Mouse (Mus musculus) heart, embryonic 14.5 days (tissue): ENCODE measurements around the gene Ttll5. TPM values are rescaled to one million over a fixed set of nuclear protein-coding genes. Genes with fewer than 3 reads are reported as not detected.

Experiments
- ATAC-seq: fragments of 200-750 bp; cut with Nextera tagmentation; 2 replicates; pipeline ENCODE4 v1.8.0; 2017; ENCODE audit warnings: low read depth, moderate TSS enrichment; ENCODE audit not compliant: insufficient number of reproducible peaks, insufficient read depth, low FRiP score
- H3K27ac ChIP-seq, 2 experiments: fragments of 200-500 bp in 1 of 2; fragments of 300-500 bp in 1 of 2; sonication (generic) in 1 of 2; replicated peaks in 1 of 2; 2 replicates each; pipeline ENCODE4 v1.5.1; 2012 to 2014; ENCODE audit warnings: low read depth in 2 of 2, low read length in 2 of 2, control low read depth in 1 of 2, mild to moderate bottlenecking in 1 of 2, mixed read lengths in 1 of 2; ENCODE audit not compliant: control insufficient read depth in 1 of 2, insufficient read depth in 1 of 2
- H3K27me3 ChIP-seq: fragments of 300-500 bp; sonication (generic); 2 replicates; pipeline ENCODE4 v1.6.1; 2014; ENCODE audit warnings: mild to moderate bottlenecking, low read length, control low read depth; ENCODE audit not compliant: control insufficient read depth, insufficient read depth
- H3K36me3 ChIP-seq: fragments of 300-500 bp; sonication (generic); 2 replicates; pipeline ENCODE4 v1.6.1; 2014; ENCODE audit warnings: mild to moderate bottlenecking, control low read depth, low read length, mixed read lengths; ENCODE audit not compliant: control insufficient read depth, insufficient read depth
- H3K4me1 ChIP-seq, 2 experiments: fragments of 200-500 bp in 1 of 2; fragments of 300-500 bp in 1 of 2; sonication (generic) in 1 of 2; 2 replicates each; pipeline ENCODE4 v1.6.1; 2012 to 2014; ENCODE audit warnings: low read length in 2 of 2, control low read depth in 1 of 2, mixed read lengths in 1 of 2; ENCODE audit not compliant: control insufficient read depth in 2 of 2, insufficient read depth in 2 of 2
- H3K4me2 ChIP-seq: fragments of 300-500 bp; sonication (generic); 2 replicates; pipeline ENCODE4 v1.6.1; 2014; ENCODE audit warnings: mild to moderate bottlenecking, low read length
- H3K4me3 ChIP-seq, 2 experiments: fragments of 200-500 bp in 1 of 2; fragments of 300-500 bp in 1 of 2; sonication (generic) in 1 of 2; 2 replicates each; pipeline ENCODE4 v1.5.1; 2012 to 2014; ENCODE audit warnings: low read length in 2 of 2, mild to moderate bottlenecking in 2 of 2, control low read depth in 1 of 2, low read depth in 1 of 2, moderate library complexity in 1 of 2; ENCODE audit not compliant: control insufficient read depth in 1 of 2, insufficient read depth in 1 of 2
- H3K9ac ChIP-seq: fragments of 300-500 bp; sonication (generic); 2 replicates; pipeline ENCODE4 v1.6.1; 2014; ENCODE audit warnings: mild to moderate bottlenecking, low read length
- H3K9me3 ChIP-seq: fragments of 300-500 bp; sonication (generic); 2 replicates; pipeline ENCODE4 v1.6.1; 2016; ENCODE audit warnings: low read length, control low read depth; ENCODE audit not compliant: control insufficient read depth
- WGBS: fragments of 180-500 bp; shearing (Covaris S2); extraction: QIAGEN DNeasy Blood & Tissue Kit; methylation state at CpG from one replicate; pipeline ENCODE4 v1.1.7; 2014; 5-methylcytosine and 5-hydroxymethylcytosine counted together
- polyA plus RNA-seq: library from polyadenylated mRNA; unstranded; fragments of >200 nt; fragmentation: Nextera tagmentation; extraction: Ambion mirVana; gene quantifications from 2 replicates; pipeline ENCODE4 v1.2.1, GENCODE M21; 2014

The Ttll5 gene
- polyA plus RNA-seq, 1 experiment from 2014 or later, result 17.1 TPM

- peaks cover 6% of the 10 kb centered on the region; the same call in 1 of the 2 replicates for H3K36me3 ChIP-seq
- H3K4me1 ChIP-seq, result peaks cover 12 to 14% of the 10 kb centered on the region in 2 experiments
- H3K9ac ChIP-seq, result no peak overlapping the region
- no peaks in the 10 kb centered on the region for H3K27me3 ChIP-seq
- H3K4me3 ChIP-seq, result no peak overlapping the region
- ATAC-seq, result no peak
- WGBS, result 67% methylated on average over 4 of the region's 4 CpGs
- H3K9me3 ChIP-seq, result no peaks in the 10 kb centered on the region
- H3K4me2 ChIP-seq, result no peak overlapping the region
- H3K27ac ChIP-seq, result no peak overlapping the region
Measured at GRCm38 (mm10) chr12:85968409-85968808, 143.9 kb downstream of the Ttll5 start.

GRCm38 (mm10) chr12:85969571-85969970 is 145.1 kb downstream of the Ttll5 start:
- no peaks in the 10 kb centered on the region for H3K27me3 ChIP-seq
- H3K4me1 ChIP-seq, result peaks cover 11% of the 10 kb centered on the region in 2 experiments; a peak in 2 of 4 replicates
- no peaks in the 10 kb centered on the region for H3K9me3 ChIP-seq
- no peaks in the 10 kb centered on the region for H3K36me3 ChIP-seq
- H3K9ac ChIP-seq, result no peak overlapping the region
- no peak for ATAC-seq
- no peak overlapping the region for H3K27ac ChIP-seq
- H3K4me2 ChIP-seq, result no peak overlapping the region
- WGBS, result 44% methylated on average over 5 of the region's 5 CpGs
- H3K4me3 ChIP-seq, result no peak overlapping the region

GRCm38 (mm10) chr12:85970191-85970590 is 145.7 kb downstream of the Ttll5 start:
- Histone ChIP-seq H3K9me3 (no peaks in the 10 kb centered on the region), H3K27me3 (no peaks in the 10 kb centered on the region), H3K4me2 (no peak overlapping the region), H3K36me3 (no peaks in the 10 kb centered on the region), H3K27ac (no peak overlapping the region), H3K9ac (no peak overlapping the region), H3K4me1 (peaks cover 11% of the 10 kb centered on the region in 2 experiments; a peak in 2 of 4 replicates), H3K4me3 (no peak overlapping the region)
- ATAC-seq, result no peak
- 69% methylated on average over 5 of the region's 5 CpGs for WGBS

GRCm38 (mm10) chr12:85970803-85971202 is 146.3 kb downstream of the Ttll5 start:
- Histone ChIP-seq H3K4me1 (peaks cover 11% of the 10 kb centered on the region in 2 experiments; a peak in 2 of 4 replicates), H3K4me2 (no peak overlapping the region), H3K9me3 (no peaks in the 10 kb centered on the region), H3K36me3 (no peaks in the 10 kb centered on the region), H3K27ac (no peak overlapping the region), H3K4me3 (no peak overlapping the region), H3K9ac (no peak overlapping the region), H3K27me3 (no peaks in the 10 kb centered on the region)
- 74% methylated on average over 2 of the region's 2 CpGs for WGBS
- ATAC-seq, result no peak

- Histone ChIP-seq H3K4me3 (no peak overlapping the region), H3K27ac (no peak overlapping the region), H3K4me2 (no peak overlapping the region), H3K36me3 (no peaks in the 10 kb centered on the region), H3K9me3 (no peaks in the 10 kb centered on the region), H3K9ac (no peak overlapping the region), H3K27me3 (no peaks in the 10 kb centered on the region), H3K4me1 (peaks cover 11% of the 10 kb centered on the region in 2 experiments; a peak in 2 of 4 replicates)
- ATAC-seq, result no peak
- 76% methylated on average over 4 of the region's 4 CpGs for WGBS
Measured at GRCm38 (mm10) chr12:85971655-85972054, 147.2 kb downstream of the Ttll5 start.

- H3K27ac ChIP-seq, result peak overlapping the region in 1 of 2 experiments; percentile 46; a peak in 1 of 4 replicates
- 34% methylated on average over 4 of the region's 4 CpGs for WGBS
- H3K4me1 ChIP-seq, result peaks cover 11% of the 10 kb centered on the region in 2 experiments; a peak in 2 of 4 replicates
- H3K36me3 ChIP-seq, result no peaks in the 10 kb centered on the region
- no peaks in the 10 kb centered on the region for H3K27me3 ChIP-seq
- 0 out of 2 replicates have a peak, but pooled peaks have one; percentile 33 for ATAC-seq
- no peaks in the 10 kb centered on the region for H3K9me3 ChIP-seq
- no peak overlapping the region for H3K4me3 ChIP-seq
- no peak overlapping the region for H3K4me2 ChIP-seq
- H3K9ac ChIP-seq, result no peak overlapping the region
Measured at GRCm38 (mm10) chr12:85973526-85973925, 149.1 kb downstream of the Ttll5 start.

GRCm38 (mm10) chr12:85974030-85974429 is 149.6 kb downstream of the Ttll5 start:
- no peak for ATAC-seq
- H3K27me3 ChIP-seq, result no peaks in the 10 kb centered on the region
- H3K27ac ChIP-seq, result 0 out of 4 replicates have a peak overlapping the region, but pooled peaks of 1 of the 2 experiments have one; percentile 46

GRCm38 (mm10) chr12:85979996-85980395 is 155.5 kb downstream of the Ttll5 start:
- Histone ChIP-seq H3K4me2 (no peak overlapping the region), H3K4me3 (no peak overlapping the region), H3K27ac (no peak overlapping the region), H3K4me1 (no peaks in the 10 kb centered on the region; a peak in 1 of 4 replicates), H3K27me3 (no peaks in the 10 kb centered on the region), H3K9ac (no peak overlapping the region), H3K36me3 (no peaks in the 10 kb centered on the region), H3K9me3 (no peaks in the 10 kb centered on the region)
- no peak for ATAC-seq
- 81% methylated on average over 5 of the region's 5 CpGs for WGBS

More at GRCm38 (mm10) chr12:85974030-85974429, 149.6 kb downstream of the Ttll5 start:
- H3K9ac ChIP-seq, result no peak overlapping the region
- H3K4me3 ChIP-seq, result no peak overlapping the region
- H3K9me3 ChIP-seq, result no peaks in the 10 kb centered on the region
- H3K36me3 ChIP-seq, result no peaks in the 10 kb centered on the region
- no peak overlapping the region for H3K4me2 ChIP-seq
- 64% methylated on average over 4 of the region's 4 CpGs for whole genome bisulfite sequencing
- peaks cover 11% of the 10 kb centered on the region in 2 experiments; a peak in 2 of 4 replicates for H3K4me1 ChIP-seq
